In genomic region chr3:108789299-108789698, GRCm38 (mm10) we compare ENCODE assay signal across 22 mouse cellular contexts. TPM values are rescaled to one million over a fixed set of nuclear protein-coding genes. Genes with fewer than 3 reads are reported as not detected.
A peak's percentile ranks its signal among the peaks of the same experiment; 100 is the strongest.
DNase-seq lines count a peak whose midpoint lies in the region; ATAC-seq lines count a peak whose summit lies in the region.
"Had no signal": no experiment of that assay in that cellular context is flagged by ENCODE, and none has a peak within 500 bp of the region (broad histone marks: within the 10 kb centered on the region; RNA-seq: fewer than 3 reads in every experiment).

No protein-coding gene starts in this region.

- no peak overlapping the region for H3K9ac ChIP-seq in neural tube, embryonic 12.5 days
- no peak overlapping the region for H3K9ac ChIP-seq in neural tube, embryonic 15.5 days (replicated peaks)
- H3K9ac ChIP-seq in embryonic facial prominence, embryonic 13.5 days: no peak overlapping the region
- no peak overlapping the region for H3K9ac ChIP-seq in limb, embryonic 12.5 days (replicated peaks)
- H3K9ac ChIP-seq: forebrain, postnatal 0 days; hindbrain, embryonic 14.5 days; intestine, embryonic 15.5 days; kidney, embryonic 15.5 days had no signal

- no peak overlapping the region for H3K27ac ChIP-seq in neural tube, embryonic 12.5 days
- no peak overlapping the region for H3K27ac ChIP-seq in neural tube, embryonic 15.5 days (replicated peaks)
- peak overlapping the region; percentile 11; the same call in 1 of the 2 replicates for H3K27ac ChIP-seq in embryonic facial prominence, embryonic 13.5 days
- H3K27ac ChIP-seq in limb, embryonic 12.5 days: peak overlapping the region; percentile 14
- H3K27ac ChIP-seq: gastrocnemius, adult 2 months; hindbrain, embryonic 14.5 days; intestine, embryonic 15.5 days; kidney, embryonic 15.5 days; midbrain, embryonic 10.5 days had no signal

- no peak overlapping the region for H3K4me2 ChIP-seq in neural tube, embryonic 12.5 days (replicated peaks)
- no peak overlapping the region for H3K4me2 ChIP-seq in neural tube, embryonic 15.5 days
- no peak overlapping the region for H3K4me2 ChIP-seq in embryonic facial prominence, embryonic 13.5 days
- no peak overlapping the region for H3K4me2 ChIP-seq in limb, embryonic 12.5 days
- H3K4me2 ChIP-seq: heart, embryonic 11.5 days; hindbrain, embryonic 14.5 days; intestine, embryonic 15.5 days; kidney, embryonic 15.5 days; liver, embryonic 11.5 days had no signal

- H3K36me3 ChIP-seq in neural tube, embryonic 12.5 days: no peaks in the 10 kb centered on the region
- peaks cover 4% of the 10 kb centered on the region; the same call in 1 of the 2 replicates for H3K36me3 ChIP-seq in neural tube, embryonic 15.5 days
- peaks cover 13% of the 10 kb centered on the region for H3K36me3 ChIP-seq in embryonic facial prominence, embryonic 13.5 days
- H3K36me3 ChIP-seq in limb, embryonic 12.5 days: peaks cover 17% of the 10 kb centered on the region

- WGBS in neural tube, embryonic 12.5 days: 68% methylated on average over 5 of the region's 5 CpGs
- 57% methylated on average over 5 of the region's 5 CpGs for WGBS in neural tube, embryonic 15.5 days
- WGBS in embryonic facial prominence, embryonic 13.5 days: 27% methylated on average over 5 of the region's 5 CpGs
- WGBS in limb, embryonic 12.5 days: 10% methylated on average over 5 of the region's 5 CpGs

- H3K9me3 ChIP-seq in neural tube, embryonic 12.5 days: peaks cover 10% of the 10 kb centered on the region; the same call in 1 of the 2 replicates
- no peaks in the 10 kb centered on the region for H3K9me3 ChIP-seq in neural tube, embryonic 15.5 days (replicated peaks)
- 0 out of 2 replicates have a peak, but pooled peaks cover 4% of the 10 kb centered on the region for H3K9me3 ChIP-seq in embryonic facial prominence, embryonic 13.5 days
- peaks cover 14% of the 10 kb centered on the region; the same call in 1 of the 2 replicates for H3K9me3 ChIP-seq in limb, embryonic 12.5 days
- H3K9me3 ChIP-seq: intestine, embryonic 15.5 days had no signal

- H3K4me3 ChIP-seq in neural tube, embryonic 12.5 days: no peak overlapping the region
- no peak overlapping the region for H3K4me3 ChIP-seq in neural tube, embryonic 15.5 days (replicated peaks)
- H3K4me3 ChIP-seq in embryonic facial prominence, embryonic 13.5 days: no peak overlapping the region
- H3K4me3 ChIP-seq in limb, embryonic 12.5 days (replicated peaks): no peak overlapping the region
- H3K4me3 ChIP-seq: gastrocnemius, adult 2 months; intestine, embryonic 15.5 days; kidney, embryonic 15.5 days; midbrain, embryonic 10.5 days had no signal

- peaks cover 9% of the 10 kb centered on the region; the same call in 1 of the 2 replicates for H3K4me1 ChIP-seq in neural tube, embryonic 12.5 days
- no peaks in the 10 kb centered on the region for H3K4me1 ChIP-seq in neural tube, embryonic 15.5 days
- peaks cover 50% of the 10 kb centered on the region for H3K4me1 ChIP-seq in embryonic facial prominence, embryonic 13.5 days
- H3K4me1 ChIP-seq in limb, embryonic 12.5 days (replicated peaks): peaks cover 55% of the 10 kb centered on the region
- H3K4me1 ChIP-seq: intestine, embryonic 15.5 days; midbrain, embryonic 10.5 days had no signal

- no peaks in the 10 kb centered on the region for H3K27me3 ChIP-seq in neural tube, embryonic 12.5 days (replicated peaks)
- H3K27me3 ChIP-seq in neural tube, embryonic 15.5 days (replicated peaks): no peaks in the 10 kb centered on the region
- no peaks in the 10 kb centered on the region for H3K27me3 ChIP-seq in embryonic facial prominence, embryonic 13.5 days
- H3K27me3 ChIP-seq in limb, embryonic 12.5 days: no peaks in the 10 kb centered on the region
- H3K27me3 ChIP-seq: intestine, embryonic 15.5 days; kidney, embryonic 15.5 days had no signal

- 0 out of 2 replicates have a peak, but pooled peaks have one; percentile 33 for ATAC-seq in neural tube, embryonic 12.5 days (ENCODE audit: low FRiP score, low read depth)
- ATAC-seq in neural tube, embryonic 15.5 days (ENCODE audit: low FRiP score): no peak
- no peak for ATAC-seq in embryonic facial prominence, embryonic 13.5 days (ENCODE audit: insufficient number of reproducible peaks, insufficient read depth, low FRiP score, low TSS enrichment, low read depth)
- ATAC-seq in limb, embryonic 12.5 days (ENCODE audit: insufficient number of reproducible peaks, insufficient read depth, low FRiP score, low TSS enrichment, low read depth): peak; percentile 45; the same call in 1 of the 2 replicates
- ATAC-seq: forebrain, postnatal 0 days had no signal

- no peak for DNase-seq in thymus, postnatal 36 days
- no peak for DNase-seq in kidney, adult 8-10 months
- no peak for DNase-seq in layer of hippocampus, adult 11-12 months (ENCODE audit: low spot score)
- DNase-seq: adrenal gland, adult 8-10 months; cerebellum, postnatal 10 days; forebrain, postnatal 0 days; gastrocnemius, adult 2 months; heart, postnatal 14 days; lung, adult 18-20 months; lung, postnatal 4 days; right cerebral cortex, postnatal 25 days; thymus, adult 2 months had no signal

RNA-seq across cellular contexts. Expression of gene Aknad1, which starts 49.8 kb away (rescaled TPM):
- polyA plus RNA-seq in neural tube, embryonic 12.5 days (2016; fragmentation: Nextera tagmentation; extraction: Ambion mirVana): 0.08 and 0.09 TPM in 2 replicates
- polyA plus RNA-seq in neural tube, embryonic 15.5 days (2015; fragmentation: Nextera tagmentation; extraction: Ambion mirVana): 0.10 TPM in 1 of 2 replicates, not detected in the other
- 0.28 and 0.29 TPM in 2 replicates for polyA plus RNA-seq in embryonic facial prominence, embryonic 13.5 days (2015; fragmentation: Nextera tagmentation; extraction: Ambion mirVana)
- polyA plus RNA-seq in limb, embryonic 12.5 days (2016; fragmentation: Nextera tagmentation; extraction: Ambion mirVana): 1.1 and 1.4 TPM in 2 replicates
- polyA plus RNA-seq: forebrain, postnatal 0 days; heart, embryonic 11.5 days; hindbrain, embryonic 14.5 days; midbrain, embryonic 10.5 days had no signal

RNA-seq across cellular contexts. Expression of gene Stxbp3, which starts 51.0 kb away (rescaled TPM):
- polyA plus RNA-seq in neural tube, embryonic 12.5 days (2016; fragmentation: Nextera tagmentation; extraction: Ambion mirVana): 21.0 and 21.4 TPM in 2 replicates
- 14.0 and 16.7 TPM in 2 replicates for polyA plus RNA-seq in neural tube, embryonic 15.5 days (2015; fragmentation: Nextera tagmentation; extraction: Ambion mirVana)
- 39.3 and 40.2 TPM in 2 replicates for polyA plus RNA-seq in embryonic facial prominence, embryonic 13.5 days (2015; fragmentation: Nextera tagmentation; extraction: Ambion mirVana)
- 32.5 and 33.3 TPM in 2 replicates for polyA plus RNA-seq in limb, embryonic 12.5 days (2016; fragmentation: Nextera tagmentation; extraction: Ambion mirVana)

Comparison
In these comparisons a context has a peak if more than half of its experiments do, and no peak if none do; other contexts are left out.
1. ATAC-seq: peak in neural tube, embryonic 12.5 days (single experiment) and limb, embryonic 12.5 days (single experiment); none in neural tube, embryonic 15.5 days (single experiment) and embryonic facial prominence, embryonic 13.5 days (single experiment).
2. H3K27ac ChIP-seq: peak in embryonic facial prominence, embryonic 13.5 days (single experiment) and limb, embryonic 12.5 days (single experiment); none in neural tube, embryonic 12.5 days (single experiment) and neural tube, embryonic 15.5 days (single experiment).